Mouse (Mus musculus): Measurements from ENCODE around the gene Opalin.

Opalin gene

DNA sequence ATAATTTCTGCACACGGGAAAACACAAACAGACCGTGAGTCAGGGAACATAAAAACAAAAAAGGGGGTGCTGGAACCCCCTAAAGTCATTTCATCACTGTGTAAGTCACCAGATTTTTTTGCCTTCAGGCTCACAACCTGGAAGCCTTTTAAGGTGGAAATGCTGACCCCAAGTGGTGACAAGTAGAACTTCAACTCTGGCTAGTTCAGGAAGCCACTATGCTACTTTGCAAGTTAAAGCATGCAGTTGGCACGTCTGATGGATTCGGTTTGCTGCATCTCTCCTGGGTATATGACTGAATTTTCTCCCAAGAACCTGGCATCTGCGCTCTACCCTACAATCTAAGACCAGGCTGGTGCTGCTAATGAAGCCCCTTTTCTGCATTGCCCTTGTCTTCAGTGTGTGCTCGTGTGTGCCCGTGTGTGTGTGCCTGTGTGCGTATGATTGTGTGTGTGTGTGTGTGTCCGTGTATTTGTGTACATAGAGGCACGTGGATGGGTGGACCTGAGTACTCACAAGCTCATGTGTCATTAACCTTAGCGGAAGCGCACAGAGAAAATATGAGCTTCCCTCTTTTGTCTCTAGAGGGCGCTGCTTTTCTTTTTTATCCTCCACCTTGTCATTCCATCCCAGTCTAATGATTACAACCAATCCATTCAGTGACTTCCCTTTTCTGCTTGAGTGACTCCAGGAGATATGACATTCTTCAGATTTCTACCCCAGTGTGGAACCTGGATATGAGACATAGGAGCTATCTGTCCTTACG, 60.8 kb downstream of the Opalin start:
- peak; percentile 92 for DNase-seq (ENCODE audit: low read depth)

DNA sequence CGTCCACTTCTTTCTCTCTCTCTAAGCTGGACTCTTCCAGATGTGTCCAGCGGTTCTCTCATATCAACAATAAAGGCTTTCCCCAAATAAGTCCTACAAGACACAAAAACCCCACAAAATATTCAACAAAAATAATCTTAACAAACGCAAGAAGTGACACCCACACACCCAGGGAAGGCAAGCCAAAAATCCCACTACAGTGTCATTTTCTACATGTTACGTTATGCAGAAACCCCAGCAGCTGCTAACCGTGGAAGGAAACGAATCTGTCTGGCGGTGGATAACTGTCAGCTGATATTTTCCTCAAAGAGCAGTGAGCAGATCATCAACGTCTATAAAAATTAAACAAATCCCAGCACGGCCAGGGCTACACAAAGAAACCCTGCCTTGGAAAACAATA, 62.9 kb downstream of the Opalin start:
- DNase-seq (ENCODE audit: low read depth) = peak; percentile 28

DNA sequence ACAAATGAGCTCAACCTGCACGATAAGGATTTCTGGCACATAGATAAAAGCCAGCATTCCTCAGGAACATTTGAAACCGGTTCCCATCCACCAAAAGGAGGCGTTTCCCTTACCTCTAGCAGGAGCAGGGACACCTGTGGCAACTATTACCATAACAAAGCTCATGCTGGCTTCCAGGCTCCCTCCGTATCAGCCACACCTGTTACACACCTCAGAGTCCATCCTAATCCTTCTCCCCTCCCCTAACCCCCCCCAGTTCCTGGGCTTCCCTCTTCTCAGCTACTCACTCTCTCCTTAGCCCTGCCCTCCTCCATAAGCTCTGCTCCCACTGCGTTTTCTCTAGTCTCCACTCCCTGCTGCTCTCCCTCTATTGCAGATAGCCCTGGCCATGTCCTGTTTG, 63.3 kb downstream of the Opalin start:
- no peak for DNase-seq (ENCODE audit: low read depth)
